Mouse (Mus musculus): ENCODE measurements at regions not wholly inside any gene's neighbourhood (a gene's known extent, or its start where the extent isn't known, plus 50 kb on each side); places are given as distances from the start of the nearest gene placed in this dataset.
"Not testable (repeated sequence)": the region's sequence is repeated elsewhere in the genome, so short reads cannot be mapped to it uniquely, and the experiment has no call there.

DNA sequence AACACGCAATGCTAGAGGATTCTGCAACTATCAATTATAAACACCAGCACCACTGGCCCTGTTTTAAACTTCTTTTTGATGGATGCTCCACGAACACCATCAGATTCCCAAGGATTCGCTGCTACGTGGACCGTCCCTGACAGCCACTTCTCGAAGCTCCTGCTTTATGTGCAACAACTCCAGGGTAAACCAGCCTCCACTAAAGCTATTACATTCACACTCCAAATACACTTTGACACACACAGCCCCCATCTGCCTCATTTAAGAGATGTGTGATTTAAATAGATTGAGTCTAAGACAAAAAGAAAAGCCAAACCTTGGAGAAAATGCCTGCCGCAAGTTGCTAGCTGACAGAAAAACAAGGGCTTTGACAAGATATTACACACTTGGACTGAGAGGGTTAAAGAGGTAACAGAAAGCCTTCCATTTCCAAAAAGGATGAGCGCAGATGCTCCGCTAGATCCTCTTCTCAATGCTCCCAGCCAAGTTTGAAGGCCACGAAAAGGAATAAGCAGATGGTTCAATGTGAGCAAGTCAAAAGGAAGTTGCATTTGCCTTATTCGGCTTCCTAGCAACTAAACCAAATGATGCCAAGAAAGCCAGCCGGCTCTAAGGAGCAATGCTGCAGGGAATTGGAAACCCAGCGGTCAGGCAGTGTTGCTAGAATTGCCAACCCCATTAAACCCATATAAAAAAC lies 54.0 kb upstream of the Cnep1r1 start:
- DNase-seq (ENCODE audit: low spot score in 2 of 2), result no peak

DNA sequence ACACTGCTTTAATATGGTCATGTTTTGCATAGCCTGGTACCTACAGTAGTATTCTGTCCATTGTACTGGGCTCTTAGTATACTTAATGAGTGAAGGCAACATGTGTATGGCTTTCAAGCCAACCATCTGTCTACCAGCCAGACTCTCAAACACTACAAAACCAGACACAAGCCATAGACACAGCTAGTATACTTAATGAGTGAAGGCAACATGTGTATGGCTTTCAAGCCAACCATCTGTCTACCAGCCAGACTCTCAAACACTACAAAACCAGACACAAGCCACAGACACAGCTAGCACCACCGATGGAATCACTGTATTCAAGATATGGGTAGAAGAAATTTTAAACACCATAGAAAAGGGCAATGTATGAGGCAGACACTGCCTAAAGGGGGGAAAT lies 59.5 kb upstream of the Cnep1r1 start:
- not testable (repeated sequence) for DNase-seq (ENCODE audit: low spot score in 2 of 2)

DNA sequence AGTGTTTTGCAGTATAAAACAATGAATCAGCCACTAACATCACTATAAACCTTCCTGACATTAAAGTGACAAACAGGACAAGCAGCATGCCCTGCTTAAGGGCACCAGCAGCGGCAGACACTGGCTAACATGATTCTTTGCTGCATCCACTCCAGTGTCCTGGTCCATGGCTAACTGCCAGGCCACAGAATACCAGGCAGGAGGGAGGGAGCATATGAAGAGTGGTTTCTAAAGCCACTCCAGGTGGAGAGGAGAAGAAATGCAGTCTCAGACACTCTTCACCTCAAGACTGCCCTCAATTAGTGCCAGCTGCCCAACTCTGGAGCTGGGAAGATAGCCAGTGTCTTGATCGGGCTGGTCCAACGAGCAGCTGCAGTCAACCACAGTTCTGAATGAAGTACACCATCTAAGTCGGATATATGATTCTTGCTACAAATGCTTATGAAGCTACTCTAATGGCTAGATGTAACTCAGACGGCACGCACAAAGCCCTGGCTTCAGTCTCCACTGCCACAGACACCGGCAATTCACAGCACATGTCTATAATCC lies 60.8 kb upstream of the Cnep1r1 start:
- DNase-seq (ENCODE audit: low spot score in 2 of 2), result no peak

DNA sequence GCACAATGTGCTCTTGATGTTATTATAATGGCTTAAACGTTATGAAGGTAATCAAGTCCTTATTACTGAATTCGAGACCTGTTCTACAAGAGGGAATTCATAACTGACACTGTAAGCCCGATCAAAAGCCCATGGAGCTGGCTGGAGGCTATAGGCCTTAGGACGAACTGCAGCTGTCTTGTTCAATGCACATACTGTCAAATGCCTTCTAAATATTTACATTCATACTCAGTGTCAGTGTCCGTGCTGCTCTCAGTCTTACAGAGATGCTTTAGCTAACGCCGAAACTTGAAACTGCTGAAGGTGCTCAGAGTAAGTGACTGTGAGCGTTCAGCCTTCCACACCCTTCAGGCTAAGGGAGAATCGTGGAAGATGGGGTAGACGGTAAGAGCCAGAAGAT lies 67.9 kb upstream of the Cnep1r1 start:
- no peak for DNase-seq (ENCODE audit: low spot score in 2 of 2)

DNA sequence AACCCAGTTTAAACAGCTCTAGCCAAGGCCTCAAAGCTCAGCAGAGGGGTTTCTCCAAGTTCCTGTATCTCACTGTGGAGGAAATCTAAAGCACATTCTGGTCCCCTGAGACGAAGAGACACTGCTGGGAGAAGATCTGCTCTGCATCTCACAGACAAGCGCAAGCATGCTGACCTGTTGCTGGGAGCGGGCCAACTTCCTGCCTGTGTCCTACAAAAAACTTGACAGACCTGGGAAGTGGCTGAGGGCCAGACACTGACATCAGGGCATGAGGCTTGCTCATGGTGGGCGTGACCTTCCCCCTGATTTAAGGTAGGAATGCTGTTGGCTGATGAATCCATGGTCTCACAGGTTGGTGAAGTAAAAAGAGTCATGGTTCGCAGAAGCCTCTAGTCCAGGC lies 69.5 kb upstream of the Cnep1r1 start:
- no peak for DNase-seq (ENCODE audit: low spot score in 2 of 2)

DNA sequence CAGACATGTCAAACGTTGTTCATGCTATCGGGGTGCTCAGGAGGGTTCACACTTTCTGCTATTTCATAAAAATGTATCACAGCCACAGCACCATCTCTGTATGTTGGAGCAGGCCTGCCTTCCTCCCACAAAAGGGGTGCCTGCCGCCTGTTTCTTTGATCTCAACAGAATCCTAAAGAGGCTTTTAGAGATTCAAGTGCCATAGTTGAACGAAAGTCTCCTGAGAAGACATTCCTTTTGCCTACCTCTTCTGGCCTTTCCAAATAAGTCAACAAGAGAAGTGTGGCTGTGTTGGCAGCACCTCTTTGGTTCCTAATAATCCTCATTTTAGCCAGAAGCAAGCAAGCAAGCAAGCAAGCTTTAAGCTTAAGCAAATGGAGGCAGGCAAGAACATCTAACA lies 72.6 kb upstream of the Cnep1r1 start:
- DNase-seq (ENCODE audit: low spot score in 2 of 2), result no peak

DNA sequence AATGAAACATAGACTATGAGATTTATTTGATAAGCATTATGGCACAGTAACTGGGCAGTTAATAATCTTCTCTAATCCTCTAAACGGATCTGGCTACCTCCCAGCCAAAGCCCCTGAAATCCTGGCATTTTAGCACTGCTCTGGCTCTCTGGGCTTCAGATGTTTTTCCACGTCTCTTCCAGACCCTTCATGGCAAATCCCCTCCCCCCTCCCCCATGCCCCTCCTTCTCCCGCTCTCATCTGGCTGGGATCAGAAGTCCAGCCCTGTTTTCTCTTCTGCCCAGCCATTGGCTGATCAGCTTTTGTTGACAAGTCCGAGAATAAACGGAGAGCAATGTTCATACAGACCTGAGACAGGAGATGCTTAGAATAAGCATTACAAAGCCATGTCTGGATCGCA lies 79.3 kb upstream of the Cnep1r1 start:
- no peak for DNase-seq (ENCODE audit: low spot score in 2 of 2)

DNA sequence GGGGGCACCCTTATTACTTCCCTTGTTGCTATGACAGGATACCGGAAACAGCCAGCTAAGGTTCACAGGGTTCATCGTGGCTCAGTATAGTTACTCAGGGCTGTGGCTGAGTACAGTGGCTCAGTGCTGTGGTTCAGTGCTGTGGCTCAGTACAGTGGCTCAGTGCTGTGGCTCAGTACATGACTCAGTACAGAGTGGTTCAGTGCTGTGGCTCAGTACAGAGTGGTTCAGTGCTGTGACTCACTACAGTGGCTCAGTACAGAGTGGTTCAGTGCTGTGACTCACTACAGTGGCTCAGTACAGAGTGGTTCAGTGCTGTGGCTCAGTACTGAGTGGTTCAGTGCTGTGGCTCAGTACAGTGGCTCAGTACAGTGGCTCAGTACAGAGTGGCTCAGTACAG lies 78.6 kb upstream of the Zfp423 start:
- DNase-seq (ENCODE audit: low spot score in 2 of 2), result no peak

DNA sequence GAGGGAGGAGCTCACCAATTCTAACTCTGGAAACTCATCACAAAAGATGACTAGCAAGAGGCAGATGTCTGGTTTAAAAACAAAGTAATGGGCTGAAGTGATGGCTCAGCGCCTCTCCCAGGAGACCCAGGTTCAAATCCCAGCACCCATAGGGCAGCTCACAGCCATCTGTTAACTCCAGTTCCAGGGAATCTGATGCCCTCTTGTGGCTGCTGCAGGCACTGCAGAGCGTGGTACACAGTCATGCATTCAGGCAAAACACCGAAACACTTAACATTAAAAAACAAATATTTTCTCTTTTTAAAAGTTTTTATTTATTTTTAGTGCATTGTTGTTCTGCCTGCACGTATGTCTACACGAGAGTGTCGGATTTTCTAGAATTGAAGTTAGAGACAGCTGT lies 73.7 kb upstream of the Zfp423 start:
- no peak for DNase-seq (ENCODE audit: low spot score in 2 of 2)

DNA sequence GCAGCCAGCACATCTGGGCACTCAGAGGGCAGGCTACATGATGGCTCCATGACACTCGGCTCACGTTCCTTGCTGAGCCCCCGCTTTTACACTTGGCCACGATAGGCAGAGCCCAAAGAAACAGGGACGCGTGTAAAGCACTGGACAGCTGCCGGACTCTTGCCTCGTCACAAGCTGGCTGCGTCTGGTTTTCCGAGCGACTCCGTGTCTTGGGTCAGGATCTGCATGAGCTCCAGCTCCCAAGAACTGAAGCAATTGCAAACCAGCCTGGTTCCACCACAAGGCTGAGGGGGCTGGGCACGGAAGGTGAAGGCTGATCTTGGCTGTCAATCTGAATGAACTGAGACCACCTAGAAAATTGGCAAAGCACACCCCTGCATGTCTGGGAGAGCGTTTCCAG lies 65.1 kb upstream of the Zfp423 start:
- no peak for DNase-seq (ENCODE audit: low spot score in 2 of 2)

DNA sequence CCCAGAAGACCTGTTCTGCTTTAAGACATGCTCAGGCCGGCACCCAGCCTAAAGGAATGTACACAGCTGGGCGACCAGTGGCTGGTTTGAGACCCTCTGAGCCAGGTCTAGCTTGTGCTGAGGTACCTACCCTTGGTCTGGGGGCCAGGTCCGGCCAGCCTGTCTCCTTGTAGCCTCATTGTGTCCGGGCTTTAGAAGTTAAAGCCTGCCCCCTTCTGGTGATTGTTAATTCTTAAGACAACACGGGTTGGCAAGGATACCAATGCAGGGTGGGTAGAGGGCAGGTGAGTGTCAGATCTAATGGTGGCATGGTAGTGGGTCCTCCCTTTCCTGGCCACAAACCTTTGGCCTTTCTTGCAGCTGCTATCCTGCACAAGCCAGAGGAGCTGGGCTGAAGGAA lies 64.0 kb upstream of the Zfp423 start:
- DNase-seq (ENCODE audit: low spot score in 2 of 2), result peak in 1 of 2 experiments; percentile 18

DNA sequence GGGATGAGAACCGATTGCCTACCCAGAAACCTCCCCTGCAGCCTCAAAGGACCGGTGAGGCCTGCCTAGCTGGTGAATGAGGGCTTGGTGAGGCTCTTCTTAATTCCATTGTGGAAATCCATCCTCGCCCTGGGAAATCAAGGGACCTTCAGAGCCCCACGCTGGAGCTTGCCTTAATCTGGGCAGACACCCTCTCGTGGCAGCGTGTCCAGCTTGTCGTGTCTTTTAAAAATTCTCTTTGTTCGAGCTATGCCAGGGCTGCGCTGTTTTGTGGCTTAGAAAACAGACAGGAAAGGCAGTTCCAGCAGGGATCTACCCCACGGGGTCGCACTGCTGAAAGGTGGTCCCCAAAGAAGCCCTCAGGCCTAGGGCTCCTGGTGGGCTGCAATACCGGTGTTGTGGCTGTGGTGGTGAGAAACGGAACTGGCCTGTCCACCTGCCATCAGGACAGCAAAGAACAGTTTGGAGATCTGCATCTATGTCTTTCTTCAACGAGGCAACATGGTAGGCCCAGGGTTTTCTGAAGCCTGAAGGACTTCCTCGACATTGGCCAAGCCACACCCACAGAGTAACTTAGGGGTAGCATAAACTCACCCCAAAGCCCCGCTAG lies 63.5 kb upstream of the Zfp423 start:
- DNase-seq (ENCODE audit: low spot score in 2 of 2), result no peak

DNA sequence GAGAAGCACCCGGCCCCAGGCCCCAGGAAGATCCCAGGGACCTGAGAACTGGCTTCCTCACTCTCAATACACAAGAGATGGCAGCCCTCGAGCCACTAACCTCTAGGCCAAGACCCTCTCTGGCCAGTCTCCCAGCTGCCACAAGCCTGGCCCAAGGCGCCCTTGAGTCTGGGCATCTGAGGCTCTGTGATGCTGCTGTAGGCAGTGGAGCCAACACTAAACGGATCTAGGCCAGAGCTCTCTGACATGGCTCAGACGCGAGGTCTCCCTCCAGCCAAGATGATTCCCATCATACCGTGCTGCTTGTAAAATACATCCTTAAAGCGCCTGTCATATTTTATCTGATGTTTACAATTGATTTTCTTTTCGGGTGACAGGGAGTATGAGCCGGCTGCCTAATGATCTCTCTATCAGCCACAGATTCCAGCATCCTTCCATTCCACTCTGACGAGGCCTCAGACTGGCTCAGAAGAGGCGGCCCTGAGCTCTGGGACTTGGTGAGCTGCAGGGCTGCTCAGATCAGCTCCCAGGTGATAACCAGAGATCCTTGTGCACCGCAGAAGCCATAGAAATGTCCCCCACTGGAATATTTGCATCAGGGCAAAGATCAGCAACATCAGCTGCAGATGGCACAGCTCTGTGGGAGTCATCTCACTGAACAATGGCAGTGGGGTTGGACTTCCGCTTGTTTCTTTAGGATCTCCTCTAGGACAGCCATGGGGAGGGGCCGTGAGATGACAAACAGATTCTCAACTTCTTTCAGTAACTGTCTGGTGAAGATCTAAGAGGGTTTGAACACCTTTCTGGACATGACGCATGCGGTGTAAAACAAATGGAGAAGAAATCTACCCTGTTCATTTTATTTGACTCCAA lies 60.1 kb upstream of the Zfp423 start:
- no peak for DNase-seq (ENCODE audit: low spot score in 2 of 2)

DNA sequence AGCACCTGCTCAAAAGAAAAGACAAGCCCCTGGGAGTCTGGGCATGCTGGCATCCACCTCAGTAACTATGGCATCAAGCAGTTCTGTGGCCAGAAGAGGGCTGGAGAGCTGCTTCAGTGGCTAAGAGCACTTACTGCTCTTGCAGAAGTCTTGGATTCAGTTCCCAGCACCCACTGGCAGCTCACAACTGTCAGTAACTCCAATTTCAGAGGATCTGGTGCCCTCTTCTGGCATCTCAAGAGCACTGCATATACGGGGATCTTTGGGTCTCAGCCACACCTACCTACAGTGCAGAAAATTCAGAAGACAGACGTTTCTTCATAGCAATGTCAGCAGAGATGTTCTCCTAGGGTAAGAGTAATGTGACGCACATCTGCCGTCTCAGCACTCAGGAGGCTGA lies 59.1 kb upstream of the Zfp423 start:
- no peak for DNase-seq (ENCODE audit: low spot score in 2 of 2)

DNA sequence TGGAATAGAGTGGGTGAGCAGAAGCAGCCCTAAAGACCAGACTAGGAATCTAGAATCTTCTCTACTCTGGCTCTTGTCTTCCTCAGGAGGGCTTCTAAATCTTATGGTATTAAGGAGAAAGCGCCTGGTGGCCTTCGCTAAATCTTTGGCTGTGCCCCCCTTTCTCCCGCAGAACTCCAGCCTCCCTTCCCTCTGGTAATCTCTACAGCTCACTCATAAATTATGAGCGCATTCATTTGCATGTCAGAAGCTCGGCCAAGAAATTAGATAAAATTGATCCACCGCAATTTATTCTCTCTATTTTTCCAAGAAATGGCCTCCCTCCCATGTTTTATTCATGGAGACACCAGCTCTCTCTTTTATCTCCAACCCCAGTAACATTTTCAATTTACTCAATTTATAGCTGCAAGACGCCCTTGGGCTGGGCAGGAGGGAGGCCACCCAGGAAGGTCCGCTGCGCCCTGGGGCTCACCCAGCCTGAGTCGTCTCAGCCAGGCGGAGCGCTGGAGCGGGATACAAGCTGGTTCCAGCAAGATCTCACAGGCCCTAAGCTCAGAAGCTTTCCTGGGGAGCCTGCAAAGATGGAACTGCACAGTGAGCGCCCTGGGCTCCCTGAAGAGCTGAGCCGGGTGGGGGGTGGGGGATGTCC lies 52.9 kb upstream of the Zfp423 start:
- DNase-seq (ENCODE audit: low spot score in 2 of 2), result peak in 1 of 2 experiments; percentile 28

DNA sequence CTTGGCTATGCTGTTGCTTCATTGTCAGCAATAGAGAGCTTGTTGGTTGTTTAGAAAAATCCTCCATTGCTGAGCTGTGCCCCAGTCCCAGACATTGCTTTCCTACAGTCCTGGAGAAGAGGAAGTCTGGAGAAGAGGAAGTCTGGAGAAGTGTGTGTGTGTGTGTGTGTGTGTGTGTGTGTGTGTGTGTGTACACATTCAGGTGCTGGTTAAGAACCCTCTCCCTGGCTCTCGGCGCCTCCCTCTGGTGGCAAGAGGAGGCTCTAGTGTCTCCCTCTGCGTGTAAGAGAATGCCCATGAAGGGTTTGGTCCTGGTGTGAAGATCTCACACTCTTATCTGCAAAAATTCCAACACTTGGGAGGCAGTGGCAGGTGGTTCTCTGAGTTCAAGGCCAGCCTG lies 51.2 kb upstream of the Zfp423 start:
- peak in 1 of 2 experiments; percentile 46 for DNase-seq (ENCODE audit: low spot score in 2 of 2)

DNA sequence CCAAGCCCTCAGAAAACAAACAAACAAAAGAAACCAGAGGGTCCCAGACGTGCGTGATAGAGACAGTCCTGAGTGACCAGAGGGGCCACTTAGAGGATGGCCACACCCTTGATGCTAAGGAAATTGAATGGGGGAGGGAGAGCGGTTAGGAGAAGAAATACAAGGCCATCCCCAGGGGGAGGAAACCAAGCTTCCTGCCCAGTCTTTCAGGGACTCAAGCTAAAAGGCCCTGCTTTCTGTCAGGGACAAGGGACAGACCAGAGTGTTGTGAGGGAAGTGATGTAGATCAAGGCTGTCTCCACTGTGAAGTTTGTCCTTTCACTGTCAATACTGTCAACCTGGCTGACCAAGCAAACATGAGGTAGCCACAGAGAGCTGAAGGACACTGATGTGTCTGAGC lies 50.5 kb upstream of the Zfp423 start:
- DNase-seq (ENCODE audit: low spot score in 2 of 2), result no peak

Data from adrenal gland, adult 18-20 months (tissue).